Mouse (Mus musculus) embryo, embryonic 10 days (tissue): ENCODE data around the gene Casz1.

Source experiments
- DNase-seq: peaks from one replicate; pipeline ENCODE4 v3.0.0-alpha.2; 2015; ENCODE audit warnings: low spot score

Casz1 gene

GRCm38 (mm10) chr4:148936111-148936510 is 131.9 kb downstream of the Casz1 start:
- no peak for DNase-seq

GRCm38 (mm10) chr4:148936727-148937126 is 132.5 kb downstream of the Casz1 start:
- DNase-seq, result no peak

- DNase-seq, result no peak
Observed at GRCm38 (mm10) chr4:148938546-148938945, 134.3 kb downstream of the Casz1 start.

GRCm38 (mm10) chr4:148940674-148941211 is 136.5 kb downstream of the Casz1 start:
- peak; percentile 96 for DNase-seq

- no peak for DNase-seq
Observed at GRCm38 (mm10) chr4:148941321-148941720, 137.1 kb downstream of the Casz1 start.

- DNase-seq, result no peak
Observed at GRCm38 (mm10) chr4:148943099-148943498, 138.9 kb downstream of the Casz1 start.

- no peak for DNase-seq
Observed at GRCm38 (mm10) chr4:148945476-148945881, 141.2 kb downstream of the Casz1 start.

- no peak for DNase-seq
Observed at GRCm38 (mm10) chr4:148946071-148946470, 141.8 kb downstream of the Casz1 start.

GRCm38 (mm10) chr4:148947833-148948388 is 143.7 kb downstream of the Casz1 start:
- no peak for DNase-seq

GRCm38 (mm10) chr4:148950487-148950886 is 146.3 kb downstream of the Casz1 start:
- no peak for DNase-seq

GRCm38 (mm10) chr4:148950932-148951650 is 146.9 kb downstream of the Casz1 start:
- DNase-seq, result peak; percentile 46

- DNase-seq, result peak; percentile 56
Observed at GRCm38 (mm10) chr4:148951821-148952291, 147.6 kb downstream of the Casz1 start.

GRCm38 (mm10) chr4:148952328-148953222 is 148.3 kb downstream of the Casz1 start:
- DNase-seq, result peak; percentile 42

GRCm38 (mm10) chr4:148955131-148955813 is 151.0 kb downstream of the Casz1 start:
- DNase-seq, result no peak

- DNase-seq, result no peak
Observed at GRCm38 (mm10) chr4:148960011-148960410, 155.8 kb downstream of the Casz1 start.

- DNase-seq, result no peak
Observed at GRCm38 (mm10) chr4:148961081-148961480, 156.9 kb downstream of the Casz1 start.

GRCm38 (mm10) chr4:148962096-148962495 is 157.9 kb downstream of the Casz1 start:
- DNase-seq, result no peak

- no peak for DNase-seq
Observed at GRCm38 (mm10) chr4:148964541-148965310, 160.5 kb downstream of the Casz1 start.

- DNase-seq, result no peak
Observed at GRCm38 (mm10) chr4:148966132-148966531, 161.9 kb downstream of the Casz1 start.

GRCm38 (mm10) chr4:148968859-148969258 is 164.6 kb downstream of the Casz1 start:
- no peak for DNase-seq

GRCm38 (mm10) chr4:148969610-148970009 is 165.4 kb downstream of the Casz1 start:
- DNase-seq, result no peak
